Mouse (Mus musculus): ENCODE results near the gene Plppr2. TPM values are rescaled to one million over a fixed set of nuclear protein-coding genes. Genes with fewer than 3 reads are reported as not detected.

The Plppr2 gene
- total RNA-seq, 2 experiments from 2014 or later: 350 to 352 TPM

DNA sequence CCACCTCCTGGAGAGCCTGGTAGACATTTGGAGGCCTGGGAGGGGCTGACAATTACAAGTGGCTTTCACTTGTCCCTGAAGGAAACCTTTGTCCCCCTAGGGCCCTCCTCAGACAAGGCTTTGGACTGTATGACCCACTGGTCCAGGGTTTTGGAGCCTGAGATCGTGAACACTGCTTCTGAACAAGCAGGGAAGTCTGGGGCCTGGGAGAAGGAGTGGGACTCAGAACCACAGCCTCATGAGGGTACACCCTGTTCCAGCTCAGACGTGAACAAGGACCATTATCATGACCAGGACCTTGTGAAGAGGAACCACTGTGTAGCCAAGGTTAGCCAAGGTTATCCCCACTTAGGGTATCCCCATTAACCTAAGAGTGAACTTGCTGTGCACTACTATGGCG lies 7.6 kb upstream of the Plppr2 start:
- DNase-seq (ENCODE audit: low spot score in 2 of 2): no peak

DNA sequence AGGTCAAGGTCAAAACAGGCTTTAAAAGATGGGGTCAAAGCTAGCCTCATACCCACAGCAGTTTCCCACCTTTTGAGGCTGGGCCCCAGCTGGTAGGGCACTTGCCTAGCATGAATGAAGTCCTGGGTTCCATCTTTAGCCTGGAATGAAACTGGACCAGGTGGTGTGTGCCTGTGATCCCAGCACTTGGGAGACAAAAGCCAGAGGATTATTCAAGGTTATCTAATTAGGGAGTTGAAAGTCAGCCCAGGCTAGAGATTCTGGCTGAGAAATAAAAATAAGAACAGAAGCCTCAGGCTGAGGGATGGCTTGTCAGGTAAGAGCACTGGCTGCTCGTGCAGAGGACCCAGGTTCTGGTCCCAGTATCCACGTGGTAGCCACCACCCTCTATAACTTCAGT lies 4.8 kb upstream of the Plppr2 start:
- no peak for DNase-seq (ENCODE audit: low spot score in 2 of 2)

DNA sequence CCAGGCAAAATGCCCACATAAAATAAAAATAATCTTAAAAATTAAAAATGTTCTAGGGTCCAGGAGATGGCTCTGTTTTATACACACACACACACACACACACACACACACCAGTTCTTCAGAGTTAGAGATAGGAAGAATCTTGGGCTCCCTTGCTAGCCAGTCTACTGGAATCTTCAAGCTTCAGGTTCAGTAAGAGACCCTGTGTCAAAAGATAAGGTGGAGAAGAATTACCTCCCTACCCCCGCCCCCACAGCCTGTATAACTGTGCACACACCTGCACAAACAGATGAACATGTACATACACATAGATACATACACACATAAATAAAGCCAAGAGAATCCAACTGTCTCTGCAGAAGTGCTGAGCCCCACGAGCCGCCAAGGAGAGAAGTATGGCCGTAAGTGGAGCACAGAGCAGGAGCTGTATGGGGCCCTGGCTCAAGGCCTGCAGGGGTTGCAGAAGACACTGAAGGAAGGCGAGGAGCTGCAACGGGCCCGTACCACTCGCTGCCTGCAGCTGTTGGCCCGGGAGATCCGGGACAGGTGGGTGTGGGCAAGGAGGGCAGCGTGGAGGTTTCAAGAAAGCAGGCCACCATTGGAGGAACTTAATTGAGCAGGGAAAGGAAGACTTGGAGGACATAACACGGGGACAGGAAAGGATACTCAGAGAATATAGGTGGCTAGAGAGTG lies 4.2 kb upstream of the Plppr2 start:
- no peak for DNase-seq (ENCODE audit: low spot score in 2 of 2)

DNA sequence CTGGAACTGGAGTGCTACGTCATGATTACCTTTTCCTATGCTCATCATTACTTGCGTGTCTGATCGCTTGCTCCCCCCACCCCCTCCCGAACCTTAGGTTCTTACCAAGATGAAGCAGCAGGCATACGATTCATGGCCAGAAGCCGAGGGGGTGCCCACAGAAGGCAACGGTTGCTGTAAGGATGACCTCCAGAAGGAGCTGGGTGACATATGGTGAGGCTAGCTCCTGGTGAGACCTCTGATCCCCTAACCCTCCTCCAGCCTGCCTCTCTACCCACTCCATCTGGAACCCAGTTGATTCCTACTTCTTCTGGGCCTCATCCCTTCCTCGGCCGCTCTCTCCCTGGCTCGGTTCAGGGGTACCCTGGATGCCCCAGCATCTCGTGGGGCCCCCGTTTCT lies 2.8 kb upstream of the Plppr2 start:
- no peak for DNase-seq (ENCODE audit: low spot score in 2 of 2)

DNA sequence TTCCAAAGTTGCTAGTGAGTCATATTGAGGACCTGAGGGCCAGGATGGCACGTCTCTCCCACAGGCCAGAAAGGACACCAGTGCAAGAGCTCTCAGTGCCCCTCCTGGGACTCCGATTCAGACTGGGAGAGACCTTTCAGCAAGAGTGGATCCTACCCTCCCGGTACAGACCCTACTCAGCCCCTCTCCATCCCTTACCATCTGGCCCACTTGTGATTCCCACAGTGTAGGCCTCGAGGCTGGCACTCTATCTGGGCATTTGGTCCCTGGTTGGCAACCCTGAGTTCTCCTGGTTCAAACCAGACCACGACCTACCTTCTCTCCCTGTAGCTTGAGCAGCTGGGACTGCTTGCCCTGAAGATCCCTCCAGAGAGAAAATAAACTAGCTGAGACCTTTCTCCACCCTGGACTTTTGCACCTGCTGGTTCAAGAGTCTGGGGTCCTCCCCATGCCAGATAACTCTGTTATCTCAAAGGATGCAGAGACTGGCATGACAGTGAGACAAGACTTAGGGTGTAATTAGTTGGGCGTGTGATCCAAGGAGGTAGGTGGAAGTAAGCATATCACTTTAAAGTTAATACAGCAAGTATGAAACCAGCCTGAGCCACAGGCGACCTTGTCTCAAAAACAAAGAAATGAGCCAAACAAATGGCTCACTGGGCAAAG lies 1.2 kb upstream of the Plppr2 start:
- DNase-seq (ENCODE audit: low spot score in 2 of 2): no peak

DNA sequence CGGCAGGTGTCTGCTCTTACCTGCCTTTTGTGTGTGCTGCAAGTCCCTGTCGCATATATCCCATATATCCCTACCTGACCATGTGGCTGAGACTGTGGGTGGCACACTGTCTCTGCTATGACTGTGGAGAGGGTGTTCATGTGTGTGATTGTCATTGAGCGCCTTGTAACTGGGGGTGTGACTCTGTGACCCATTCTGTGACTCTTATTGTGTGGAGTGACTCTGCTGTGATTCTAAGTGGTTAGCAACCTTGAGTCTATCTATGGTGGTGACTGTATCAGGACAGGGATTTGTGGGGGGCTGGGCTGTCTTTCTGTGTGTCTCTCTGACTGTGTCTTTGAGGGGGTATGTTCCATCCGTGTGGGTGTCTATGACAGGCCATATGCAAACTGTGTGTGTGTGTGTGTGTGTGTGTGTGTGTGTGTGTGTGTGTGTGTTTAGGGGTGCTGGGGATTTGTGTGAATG lies 910 bp downstream of the Plppr2 start:
- DNase-seq (ENCODE audit: low spot score in 2 of 2): peak in 1 of 2 experiments; percentile 57

DNA sequence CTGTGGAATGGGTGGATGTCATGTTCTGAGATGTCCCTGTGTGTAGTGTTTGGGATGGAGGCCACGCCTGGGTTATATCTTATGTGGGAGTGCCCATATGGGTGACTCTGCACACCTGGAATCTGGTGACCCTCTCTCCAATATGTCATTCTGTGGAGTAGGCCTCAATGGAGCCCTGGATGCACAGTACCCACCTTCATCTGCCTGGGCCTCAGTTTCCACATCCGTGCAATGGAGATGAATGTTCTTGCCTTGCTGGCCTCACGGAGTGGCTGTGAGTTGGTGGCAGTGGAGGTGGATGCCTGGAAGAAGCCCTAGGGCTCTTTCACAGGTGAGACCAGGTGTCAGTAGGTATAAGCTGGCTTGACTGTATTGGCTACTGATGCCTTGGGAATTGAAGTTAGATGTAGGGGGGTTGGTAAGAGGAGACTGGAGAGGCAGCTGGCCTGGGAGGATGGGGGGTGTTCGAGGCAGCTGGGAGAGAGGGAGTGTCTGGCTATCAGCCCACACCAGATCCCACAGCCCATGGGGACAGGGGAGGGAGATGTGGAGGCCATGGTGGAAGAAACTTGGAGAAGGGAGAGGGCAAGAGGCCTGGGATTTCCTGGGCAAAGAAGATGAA lies 1.5 kb downstream of the Plppr2 start:
- DNase-seq (ENCODE audit: low spot score in 2 of 2): no peak

DNA sequence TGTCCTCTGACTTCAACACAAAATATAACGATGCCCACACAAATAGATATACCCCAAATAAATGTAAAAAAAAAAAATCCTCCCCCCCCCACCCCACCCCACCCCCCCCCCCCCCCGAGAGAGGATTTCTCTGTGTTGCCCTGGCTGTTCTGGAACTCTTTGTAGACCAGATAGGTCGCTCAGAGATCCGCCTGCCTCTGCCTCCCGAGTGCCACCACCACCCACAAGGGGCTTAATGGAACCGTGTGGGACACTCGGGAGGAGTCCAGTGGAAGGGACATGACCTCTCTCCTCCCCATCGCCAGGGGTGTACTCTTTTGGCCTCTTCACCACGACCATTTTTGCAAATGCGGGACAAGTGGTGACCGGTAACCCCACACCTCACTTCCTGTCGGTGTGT lies 6.2 kb downstream of the Plppr2 start:
- DNase-seq (ENCODE audit: low spot score in 2 of 2): no peak

DNA sequence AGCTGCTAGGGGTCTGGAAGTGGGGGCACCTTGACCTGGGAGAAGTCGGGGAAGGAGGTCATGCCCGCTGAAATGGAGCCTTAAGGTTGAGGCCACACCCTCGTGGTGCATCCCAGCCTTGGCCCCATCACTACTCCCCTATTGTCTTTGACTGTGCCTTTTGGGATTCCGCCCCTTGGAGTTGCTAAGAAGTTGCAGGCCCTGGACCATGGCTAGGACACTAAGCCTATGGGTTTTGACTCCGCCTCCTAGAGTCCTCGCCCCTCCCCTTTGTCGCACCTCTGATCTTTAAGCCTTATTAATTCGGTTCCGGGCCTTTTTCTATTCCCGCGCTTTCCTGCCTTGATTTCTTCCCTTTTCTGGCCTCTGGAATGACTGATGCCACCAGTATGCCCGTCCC lies 6.8 kb downstream of the Plppr2 start:
- no peak for DNase-seq (ENCODE audit: low spot score in 2 of 2)

DNA sequence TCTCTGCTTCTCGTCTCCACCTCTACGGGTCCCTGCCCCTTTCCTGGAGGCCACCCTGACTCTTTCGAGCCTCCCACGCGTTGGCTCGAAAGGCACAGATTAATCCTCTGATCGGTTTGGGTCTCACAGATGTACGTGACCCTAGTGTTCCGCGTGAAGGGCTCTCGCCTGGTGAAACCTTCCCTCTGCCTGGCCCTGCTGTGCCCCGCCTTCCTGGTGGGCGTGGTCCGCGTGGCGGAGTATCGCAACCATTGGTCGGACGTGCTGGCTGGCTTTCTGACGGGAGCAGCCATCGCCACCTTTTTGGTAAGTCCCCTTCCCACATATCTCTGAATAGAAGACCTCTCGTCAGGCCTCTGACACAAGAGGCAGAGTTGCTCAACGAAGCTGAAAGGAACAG lies 7.4 kb downstream of the Plppr2 start:
- no peak for DNase-seq (ENCODE audit: low spot score in 2 of 2)

DNA sequence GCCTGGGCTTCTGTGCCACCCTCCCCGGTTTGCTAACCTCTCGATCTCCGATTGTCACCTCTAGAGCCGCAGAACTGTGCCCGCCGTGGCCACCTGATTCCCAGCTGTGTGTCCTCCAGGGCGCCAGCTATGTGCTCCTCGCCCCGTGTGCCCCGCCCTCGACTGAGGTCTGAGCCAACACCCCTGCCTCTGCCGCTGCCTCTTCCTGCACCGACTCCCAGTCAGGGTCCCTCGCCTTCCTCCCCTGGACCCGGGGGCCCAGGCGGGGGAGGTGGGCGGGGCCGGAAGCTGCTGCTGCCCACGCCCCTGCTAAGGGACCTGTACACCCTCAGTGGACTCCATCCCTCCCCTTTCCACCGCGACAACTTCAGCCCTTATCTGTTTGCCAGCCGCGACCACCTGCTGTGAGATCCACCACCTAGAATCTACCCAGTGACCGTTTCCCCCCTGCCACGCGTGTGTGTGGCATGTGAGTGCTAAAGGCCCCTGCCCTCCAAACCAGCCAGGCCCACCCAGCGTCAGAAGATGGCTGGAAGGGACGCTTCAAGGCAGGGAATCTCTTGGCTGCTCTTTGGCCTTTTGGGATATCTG lies 10.8 kb downstream of the Plppr2 start:
- DNase-seq (ENCODE audit: low spot score in 2 of 2): no peak

DNA sequence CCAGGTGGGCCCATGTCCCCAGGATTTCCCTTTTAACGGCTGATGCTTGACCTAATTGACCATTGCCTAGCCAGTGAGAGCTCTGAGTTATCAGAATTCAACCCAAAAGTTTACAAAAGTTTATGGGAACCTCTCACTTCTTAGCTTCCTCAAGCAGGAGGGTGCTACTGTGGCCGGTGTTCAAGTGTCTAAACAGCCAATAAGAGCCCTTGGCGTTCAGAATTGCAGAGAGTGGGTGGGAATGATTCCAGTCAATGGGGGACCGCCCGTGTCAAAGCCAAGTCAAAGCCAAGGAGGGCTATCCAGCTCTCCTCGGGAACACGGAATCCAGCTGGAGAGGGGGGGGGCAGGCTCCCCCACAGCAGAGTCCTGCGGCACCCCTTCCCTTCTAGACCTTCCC lies 11.3 kb downstream of the Plppr2 start:
- DNase-seq (ENCODE audit: low spot score in 2 of 2): no peak

DNA sequence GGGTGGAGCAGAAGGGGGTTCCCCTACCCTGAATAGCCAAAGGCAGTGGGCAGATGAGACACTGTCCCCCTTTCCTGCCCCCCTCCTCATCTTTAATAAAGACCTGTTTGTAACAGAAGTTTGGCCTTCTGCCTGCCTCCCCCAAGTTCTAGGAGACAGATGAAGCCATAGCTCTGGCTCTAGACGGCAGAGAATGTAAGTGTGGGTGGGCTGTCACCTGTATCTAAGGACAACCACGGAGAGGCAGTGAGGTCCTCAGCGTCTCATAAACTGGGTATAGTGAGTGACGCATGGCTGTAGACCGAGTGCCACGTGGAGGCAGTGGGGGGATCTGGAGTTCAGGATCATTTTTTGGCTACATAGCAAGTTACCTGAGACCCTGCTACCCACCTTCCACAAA lies 12.0 kb downstream of the Plppr2 start:
- DNase-seq (ENCODE audit: low spot score in 2 of 2): no peak

DNA sequence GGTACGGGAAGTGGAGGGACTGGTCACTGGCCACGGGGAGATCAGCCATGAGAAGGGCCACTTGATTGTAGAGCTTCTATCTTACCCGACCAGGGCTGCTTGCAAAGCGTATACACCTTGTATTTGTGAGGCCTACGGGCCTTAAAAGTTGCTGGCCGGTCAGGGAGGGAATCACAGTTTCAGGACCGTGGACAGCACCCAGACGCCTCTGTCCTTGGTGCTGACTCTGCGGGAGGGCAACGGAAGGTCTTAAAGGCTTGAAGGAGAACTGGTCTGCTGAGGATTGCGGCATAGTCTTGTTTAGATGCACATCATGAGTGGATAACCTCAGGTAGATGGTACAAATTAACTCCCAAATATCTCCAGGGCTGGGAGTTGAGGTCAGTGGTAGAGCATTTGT lies 13.5 kb downstream of the Plppr2 start:
- no peak for DNase-seq (ENCODE audit: low spot score in 2 of 2)

DNA sequence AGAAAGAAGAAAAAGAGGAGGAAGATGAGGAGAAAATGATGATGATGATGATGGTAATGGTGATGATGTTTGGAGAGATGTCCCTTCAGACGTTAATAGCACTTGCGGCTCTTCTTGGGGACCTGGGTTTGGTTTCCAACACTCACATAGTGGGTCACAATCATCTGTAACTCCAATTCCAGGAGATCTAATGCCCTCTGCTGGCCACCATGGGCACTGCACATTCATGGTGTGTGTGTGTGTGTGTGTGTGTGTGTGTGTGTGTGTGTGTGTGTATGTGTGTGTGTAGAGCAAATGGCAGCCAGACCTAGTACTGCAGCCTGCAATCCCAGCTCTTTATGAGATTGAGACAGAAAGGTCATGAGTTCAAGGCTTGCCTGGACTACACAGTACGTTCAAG lies 15.1 kb downstream of the Plppr2 start:
- no peak for DNase-seq (ENCODE audit: low spot score in 2 of 2)

DNA sequence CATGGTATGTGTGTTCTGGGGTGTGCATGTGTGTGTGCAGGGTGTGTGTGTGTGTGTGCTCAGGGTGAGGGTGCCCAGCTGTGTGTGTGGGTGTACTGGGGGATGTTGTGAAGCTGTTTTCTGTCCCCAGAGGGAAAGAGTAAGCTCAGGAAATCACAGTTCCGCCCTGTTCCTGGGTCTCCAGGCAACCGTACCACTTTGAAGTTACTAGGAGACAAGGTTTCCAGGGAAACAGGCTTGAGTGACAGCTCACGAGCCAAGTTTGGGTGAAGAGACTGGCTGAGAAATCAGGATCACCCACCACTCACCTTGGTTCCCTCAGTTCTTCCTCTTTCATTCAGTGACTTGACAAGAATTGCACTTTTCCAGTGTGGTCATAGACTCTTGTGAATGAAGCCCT lies 16.8 kb downstream of the Plppr2 start:
- peak in 1 of 2 experiments; percentile 75 for DNase-seq (ENCODE audit: low spot score in 2 of 2)

DNA sequence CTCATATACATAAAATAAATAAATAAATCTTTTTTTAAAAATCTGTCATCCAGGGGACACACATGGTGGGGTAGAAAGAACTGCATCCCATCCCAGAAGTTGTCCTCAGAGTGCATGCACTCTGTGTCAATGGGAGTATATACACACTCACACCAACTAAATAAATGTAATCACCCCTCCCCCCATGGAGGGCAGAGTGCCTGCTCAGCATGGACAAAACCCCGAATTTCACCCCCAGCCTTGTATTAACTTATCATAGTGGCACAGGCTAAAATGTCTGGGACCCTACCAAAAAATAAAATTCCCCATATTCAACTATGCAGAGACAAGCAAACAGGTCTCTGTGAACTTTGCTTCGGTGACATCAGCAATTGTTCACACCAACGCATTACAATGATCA lies 17.8 kb downstream of the Plppr2 start:
- no peak for DNase-seq (ENCODE audit: low spot score in 2 of 2)

DNA sequence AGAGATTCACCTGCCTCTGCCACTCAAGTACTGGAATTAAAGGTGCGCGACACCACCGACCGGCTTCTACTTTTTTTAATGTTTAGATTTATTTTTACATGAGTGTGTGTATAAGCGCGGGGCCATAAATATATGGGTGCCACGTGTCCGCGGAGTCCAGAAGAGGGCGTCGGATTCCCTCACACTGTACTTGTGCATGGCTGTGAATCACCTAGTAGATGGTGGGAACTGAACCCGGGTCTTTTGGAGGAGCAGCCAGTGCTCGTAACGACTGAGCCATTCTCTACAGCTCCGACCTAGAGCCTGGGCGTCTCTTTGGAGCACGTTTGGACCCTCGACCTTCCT lies 18.4 kb downstream of the Plppr2 start:
- no peak for DNase-seq (ENCODE audit: low spot score in 2 of 2)

DNA sequence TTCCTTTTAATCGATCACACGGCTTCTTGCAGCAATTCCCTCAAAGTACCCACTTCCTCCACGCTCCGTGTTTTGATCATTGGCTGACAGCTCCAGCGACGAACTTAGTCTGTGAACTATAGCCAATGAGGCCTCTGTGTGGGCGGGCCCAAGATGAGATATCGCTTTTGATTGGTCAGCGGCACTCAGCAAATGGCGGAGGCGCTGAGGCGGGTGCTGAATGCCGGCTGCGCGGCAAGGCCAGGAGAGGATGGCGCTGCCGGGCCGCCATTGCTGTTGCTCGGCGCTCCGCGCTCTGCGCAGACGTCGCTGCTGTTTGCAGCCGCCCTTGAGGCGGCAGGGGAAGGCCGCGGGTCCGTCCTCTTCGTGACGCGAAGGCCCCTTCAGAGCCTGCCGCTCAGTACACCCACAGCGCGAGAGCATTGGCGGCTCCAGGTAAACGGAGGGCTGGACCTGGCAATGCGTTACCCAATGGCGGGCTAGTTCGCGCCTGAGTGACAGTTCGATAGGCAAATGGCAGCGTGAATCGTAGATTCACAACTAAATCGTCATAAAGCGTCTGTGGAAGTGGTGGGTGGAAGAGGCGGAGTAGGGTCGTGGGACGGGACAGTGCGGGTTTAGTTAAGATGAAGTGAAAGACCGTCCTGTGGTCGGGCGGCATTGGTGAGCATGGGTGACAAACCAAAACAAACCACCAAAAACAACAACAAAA lies 18.9 kb downstream of the Plppr2 start, which contains the start of gene Swsap1:
Gene Swsap1 (plus strand): TSS at position 186 of the 712 bp plus-strand sequence.
- DNase-seq (ENCODE audit: low spot score in 2 of 2): peak; percentile 99 to 100

DNA sequence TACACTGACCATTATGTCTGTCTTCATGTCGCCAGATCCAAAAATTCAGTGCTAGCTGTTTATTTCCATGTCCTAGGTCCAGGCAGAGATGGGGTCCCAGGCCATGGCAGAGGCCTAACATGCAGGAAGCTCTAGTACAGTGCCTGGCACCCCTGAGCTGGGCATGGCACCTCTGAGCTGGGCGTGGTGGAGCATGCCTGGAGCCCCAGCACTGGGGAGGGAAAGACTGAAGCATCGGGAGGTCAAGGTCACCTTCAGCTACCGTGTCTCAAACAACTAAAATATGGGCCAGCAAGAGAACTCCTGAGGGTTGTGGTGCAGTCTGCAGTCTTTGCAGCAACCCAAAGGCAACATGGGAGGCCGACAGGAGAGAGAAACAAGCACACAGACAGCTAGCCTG lies 21.5 kb downstream of the Plppr2 start:
- DNase-seq (ENCODE audit: low spot score in 2 of 2): no peak

DNA sequence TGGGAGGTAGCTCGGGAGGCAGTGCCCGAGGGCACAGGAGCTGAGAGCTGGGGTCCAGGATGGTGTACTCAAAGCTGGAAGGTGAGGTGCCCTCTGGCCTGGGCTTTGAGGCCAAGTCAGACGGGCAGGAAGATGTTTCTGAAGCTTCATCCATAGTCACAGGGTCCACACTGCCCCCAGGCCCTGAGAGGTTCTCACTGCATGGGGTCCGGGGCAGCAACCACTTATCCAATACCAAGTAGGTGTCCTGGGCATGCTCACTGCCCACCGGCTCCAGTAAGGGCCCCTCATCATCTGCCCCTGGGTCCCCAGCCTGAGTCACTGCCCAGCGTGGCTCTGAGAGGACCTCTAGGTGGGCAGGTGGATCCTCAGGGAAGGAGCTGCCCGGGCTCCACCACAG lies 22.4 kb downstream of the Plppr2 start:
- no peak for DNase-seq (ENCODE audit: low spot score in 2 of 2)

DNA sequence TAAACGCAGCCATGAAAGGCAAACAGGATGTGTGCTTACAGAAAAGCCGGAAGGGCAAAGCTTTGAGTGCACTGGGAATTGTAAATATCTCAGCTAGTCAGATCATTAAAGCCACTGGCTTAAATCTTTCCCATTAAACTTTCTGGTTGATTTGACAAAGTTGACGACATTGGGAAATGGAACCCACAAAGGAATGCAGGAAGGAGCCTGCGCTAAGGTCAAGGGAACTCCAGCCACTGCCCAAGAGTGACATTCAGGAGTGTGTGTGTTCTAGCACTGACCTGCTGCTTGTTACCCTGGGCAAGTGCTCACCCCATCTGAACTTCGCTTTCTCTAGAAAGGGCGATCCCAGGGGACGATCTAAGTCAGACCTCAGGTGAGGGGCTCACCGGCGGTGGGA lies 23.3 kb downstream of the Plppr2 start:
- no peak for DNase-seq (ENCODE audit: low spot score in 2 of 2)

Measured in layer of hippocampus, postnatal 14 days (tissue).